Mouse (Mus musculus) erythroblast, embryonic 14.5 days (primary cell): Measurements from ENCODE around the gene Hs6st1.

Experiments
- GATA1 ChIP-seq: IDR thresholded peaks from 2 replicates; pipeline ENCODE4 v1.6.1; 2012; ENCODE audit warnings: low read length, inconsistent platforms, mixed read lengths
- TAL1 ChIP-seq: IDR thresholded peaks from 3 replicates; pipeline ENCODE4 v1.6.1; 2012; ENCODE audit warnings: low read length, inconsistent platforms, mixed read lengths

DNA sequence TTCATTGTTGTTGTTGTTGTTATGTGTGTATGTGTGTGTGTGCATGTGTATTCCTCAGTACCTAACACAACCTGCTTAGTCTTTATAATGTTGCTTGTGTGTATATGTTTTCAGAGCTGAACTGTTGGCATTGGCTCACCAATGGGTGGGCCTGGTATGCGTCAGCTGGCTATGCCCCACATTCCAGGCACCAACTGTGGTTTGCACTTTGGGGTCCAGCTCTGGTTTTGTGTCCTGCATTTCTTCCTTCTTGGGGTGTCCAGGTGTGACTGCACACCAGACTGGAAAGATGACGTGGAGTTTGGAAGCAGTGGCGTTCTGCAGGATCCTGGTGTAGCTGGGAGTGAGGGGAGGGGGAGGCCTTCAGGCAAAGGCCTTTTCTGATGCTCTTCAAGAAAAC, 50.8 kb downstream of the Hs6st1 start:
- no peak for TF ChIP-seq TAL1
- TF ChIP-seq GATA1 = no peak
